Mouse (Mus musculus): ENCODE measurements around the gene Rasgef1b.

The Rasgef1b gene

GRCm38 (mm10) chr5:99495354-99496156, 233.3 kb downstream of the Rasgef1b start:
- no peak for DNase-seq (ENCODE audit: low spot score)

- DNase-seq (ENCODE audit: low spot score), result no peak
Measured at GRCm38 (mm10) chr5:99493861-99494260, 235.0 kb downstream of the Rasgef1b start.

- DNase-seq (ENCODE audit: low spot score), result no peak
Measured at GRCm38 (mm10) chr5:99493017-99493416, 235.8 kb downstream of the Rasgef1b start.

- DNase-seq (ENCODE audit: low spot score), result no peak
Measured at GRCm38 (mm10) chr5:99488479-99489158, 240.2 kb downstream of the Rasgef1b start.

- DNase-seq (ENCODE audit: low spot score), result no peak
Measured at GRCm38 (mm10) chr5:99487009-99487858, 241.6 kb downstream of the Rasgef1b start.

- DNase-seq (ENCODE audit: low spot score), result no peak
Measured at GRCm38 (mm10) chr5:99483162-99483561, 245.7 kb downstream of the Rasgef1b start.

- DNase-seq (ENCODE audit: low spot score), result no peak
Measured at GRCm38 (mm10) chr5:99482524-99482923, 246.3 kb downstream of the Rasgef1b start.

- no peak for DNase-seq (ENCODE audit: low spot score)
Measured at GRCm38 (mm10) chr5:99482016-99482415, 246.8 kb downstream of the Rasgef1b start.

GRCm38 (mm10) chr5:99480078-99481031, 248.5 kb downstream of the Rasgef1b start:
- DNase-seq (ENCODE audit: low spot score), result no peak

- peak; percentile 9 for DNase-seq (ENCODE audit: low spot score)
Measured at GRCm38 (mm10) chr5:99479263-99480077, 249.4 kb downstream of the Rasgef1b start.

GRCm38 (mm10) chr5:99478716-99479115, 250.1 kb downstream of the Rasgef1b start:
- DNase-seq (ENCODE audit: low spot score), result no peak

GRCm38 (mm10) chr5:99477420-99477815, 251.4 kb downstream of the Rasgef1b start:
- no peak for DNase-seq (ENCODE audit: low spot score)

- DNase-seq (ENCODE audit: low spot score), result no peak
Measured at GRCm38 (mm10) chr5:99476640-99477419, 252.0 kb downstream of the Rasgef1b start.

- no peak for DNase-seq (ENCODE audit: low spot score)
Measured at GRCm38 (mm10) chr5:99472607-99473335, 256.1 kb downstream of the Rasgef1b start.

- DNase-seq (ENCODE audit: low spot score), result no peak
Measured at GRCm38 (mm10) chr5:99471790-99472189, 257.1 kb downstream of the Rasgef1b start.

GRCm38 (mm10) chr5:99470613-99471012, 258.3 kb downstream of the Rasgef1b start:
- DNase-seq (ENCODE audit: low spot score), result no peak

- no peak for DNase-seq (ENCODE audit: low spot score)
Measured at GRCm38 (mm10) chr5:99459007-99459406, 269.9 kb downstream of the Rasgef1b start.

- DNase-seq (ENCODE audit: low spot score), result no peak
Measured at GRCm38 (mm10) chr5:99457291-99457690, 271.6 kb downstream of the Rasgef1b start.

GRCm38 (mm10) chr5:99451939-99452338, 276.9 kb downstream of the Rasgef1b start:
- DNase-seq (ENCODE audit: low spot score), result no peak
